Mouse (Mus musculus): Measurements from ENCODE around the gene Cenpi. TPM values are rescaled to one million over a fixed set of nuclear protein-coding genes. Genes with fewer than 3 reads are reported as not detected.

Cenpi gene
- polyA plus RNA-seq, 1 experiment from 2014 or later: 29.5 TPM

- WGBS: 68% methylated on average over 2 of the region's 2 CpGs
- ATAC-seq (ENCODE audit: low read depth): no peak
- H3K4me3 ChIP-seq (ENCODE audit: low read length): no peak overlapping the region
- no peak overlapping the region for H3K27ac ChIP-seq (ENCODE audit: low read length)
- no peaks in the 10 kb centered on the region for H3K4me1 ChIP-seq (replicated peaks; ENCODE audit: control insufficient read depth, insufficient read depth, low read length)
- no peaks in the 10 kb centered on the region; the same call in 1 of the 2 replicates for H3K36me3 ChIP-seq (ENCODE audit: control insufficient read depth, insufficient read depth, low read length)
- H3K4me2 ChIP-seq (ENCODE audit: low read depth, low read length): no peak overlapping the region
- no peaks in the 10 kb centered on the region for H3K9me3 ChIP-seq (ENCODE audit: control insufficient read depth, low read length)
- H3K9ac ChIP-seq (ENCODE audit: low read length): no peak overlapping the region
- no peaks in the 10 kb centered on the region for H3K27me3 ChIP-seq (ENCODE audit: control insufficient read depth, insufficient read depth, low read depth, low read length)
Measured at GRCm38 (mm10) chrX:134342735-134343134, 34.9 kb downstream of the Cenpi start.

GRCm38 (mm10) chrX:134350205-134350604 is 42.3 kb downstream of the Cenpi start:
- no peak for ATAC-seq (ENCODE audit: low read depth)
- no peak overlapping the region for H3K9ac ChIP-seq (ENCODE audit: low read length)
- WGBS: 67% methylated on average over 6 of the region's 6 CpGs

DNA sequence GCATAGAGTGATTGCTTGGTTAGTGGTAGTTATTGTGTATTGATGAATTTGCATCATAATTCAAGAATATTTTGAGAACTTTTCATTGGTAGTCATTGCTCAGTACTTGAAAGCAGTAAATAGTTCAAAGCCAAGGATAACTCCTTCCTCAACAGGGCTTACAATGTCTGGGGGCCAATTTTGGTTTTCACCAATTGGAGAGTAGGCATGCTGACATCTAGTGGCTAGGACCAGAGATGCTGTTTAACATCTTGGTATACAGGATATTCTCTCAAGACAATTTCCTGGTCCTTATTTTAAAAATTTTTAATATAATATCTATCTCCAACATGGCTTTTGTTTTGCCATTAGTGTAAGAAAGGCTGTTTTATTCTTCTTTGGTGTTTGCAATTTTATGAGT is 46.0 kb downstream of the Cenpi start:
- Histone ChIP-seq H3K36me3 (ENCODE audit: control insufficient read depth, insufficient read depth, low read length) (peaks cover 3% of the 10 kb centered on the region; the same call in 1 of the 2 replicates), H3K27ac (ENCODE audit: low read length) (no peak overlapping the region), H3K9ac (ENCODE audit: low read length) (no peak overlapping the region), H3K4me1 (replicated peaks; ENCODE audit: control insufficient read depth, insufficient read depth, low read length) (no peaks in the 10 kb centered on the region), H3K4me2 (ENCODE audit: low read depth, low read length) (no peak overlapping the region), H3K9me3 (ENCODE audit: control insufficient read depth, low read length) (no peaks in the 10 kb centered on the region), H3K4me3 (ENCODE audit: low read length) (no peak overlapping the region), H3K27me3 (ENCODE audit: control insufficient read depth, insufficient read depth, low read depth, low read length) (no peaks in the 10 kb centered on the region)
- ATAC-seq (ENCODE audit: low read depth): no peak

More at GRCm38 (mm10) chrX:134350205-134350604, 42.3 kb downstream of the Cenpi start:
- H3K27ac ChIP-seq (ENCODE audit: low read length): no peak overlapping the region
- no peaks in the 10 kb centered on the region for H3K4me1 ChIP-seq (replicated peaks; ENCODE audit: control insufficient read depth, insufficient read depth, low read length)
- H3K4me2 ChIP-seq (ENCODE audit: low read depth, low read length): no peak overlapping the region
- H3K27me3 ChIP-seq (ENCODE audit: control insufficient read depth, insufficient read depth, low read depth, low read length): no peaks in the 10 kb centered on the region
- H3K36me3 ChIP-seq (ENCODE audit: control insufficient read depth, insufficient read depth, low read length): peaks cover 3% of the 10 kb centered on the region; the same call in 1 of the 2 replicates
- H3K9me3 ChIP-seq (ENCODE audit: control insufficient read depth, low read length): no peaks in the 10 kb centered on the region
- no peak overlapping the region for H3K4me3 ChIP-seq (ENCODE audit: low read length)

DNA sequence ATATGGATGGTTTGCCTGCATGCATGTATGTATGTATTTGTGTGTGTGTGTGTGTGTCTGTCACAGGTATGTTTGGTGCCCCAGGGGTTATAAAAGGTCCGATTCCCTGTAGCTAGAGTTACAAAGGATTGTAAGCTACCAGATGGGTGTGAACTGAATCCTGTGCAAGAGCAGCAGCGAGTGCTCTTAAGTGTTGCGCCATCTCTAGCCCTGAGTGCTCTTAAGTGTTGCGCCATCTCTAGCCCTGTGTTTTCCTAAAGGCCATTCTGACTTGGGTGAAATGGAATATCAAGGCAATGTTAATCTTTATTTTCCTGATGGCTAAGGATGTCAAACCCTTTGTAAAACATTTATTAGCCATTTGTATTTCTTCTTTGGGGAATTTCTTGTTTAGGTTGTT is 51.5 kb downstream of the Cenpi start:
- Histone ChIP-seq H3K36me3 (ENCODE audit: control insufficient read depth, insufficient read depth, low read length) (0 out of 2 replicates have a peak, but pooled peaks cover 2% of the 10 kb centered on the region), H3K27ac (ENCODE audit: low read length) (no peak overlapping the region), H3K4me1 (replicated peaks; ENCODE audit: control insufficient read depth, insufficient read depth, low read length) (no peaks in the 10 kb centered on the region), H3K4me2 (ENCODE audit: low read depth, low read length) (no peak overlapping the region), H3K9ac (ENCODE audit: low read length) (no peak overlapping the region), H3K27me3 (ENCODE audit: control insufficient read depth, insufficient read depth, low read depth, low read length) (no peaks in the 10 kb centered on the region), H3K4me3 (ENCODE audit: low read length) (no peak overlapping the region), H3K9me3 (ENCODE audit: control insufficient read depth, low read length) (no peaks in the 10 kb centered on the region)
- peak; percentile 78 for ATAC-seq (ENCODE audit: low read depth)
- WGBS: 64% methylated on average over 4 of the region's 4 CpGs

- 89% methylated on average over 4 of the region's 4 CpGs for WGBS
- no peak overlapping the region for H3K27ac ChIP-seq (ENCODE audit: low read length)
- ATAC-seq (ENCODE audit: low read depth): no peak
Measured at GRCm38 (mm10) chrX:134362156-134362555, 54.3 kb downstream of the Cenpi start.

GRCm38 (mm10) chrX:134365421-134365820 is 57.5 kb downstream of the Cenpi start:
- Histone ChIP-seq H3K9ac (ENCODE audit: low read length) (no peak overlapping the region), H3K27me3 (ENCODE audit: control insufficient read depth, insufficient read depth, low read depth, low read length) (no peaks in the 10 kb centered on the region), H3K9me3 (ENCODE audit: control insufficient read depth, low read length) (no peaks in the 10 kb centered on the region), H3K36me3 (ENCODE audit: control insufficient read depth, insufficient read depth, low read length) (0 out of 2 replicates have a peak, but pooled peaks cover 2% of the 10 kb centered on the region), H3K4me3 (ENCODE audit: low read length) (no peak overlapping the region), H3K4me1 (replicated peaks; ENCODE audit: control insufficient read depth, insufficient read depth, low read length) (no peaks in the 10 kb centered on the region), H3K27ac (ENCODE audit: low read length) (no peak overlapping the region), H3K4me2 (ENCODE audit: low read depth, low read length) (no peak overlapping the region)
- 62% methylated on average over 1 of the region's 1 CpGs for WGBS
- no peak for ATAC-seq (ENCODE audit: low read depth)

More at GRCm38 (mm10) chrX:134362156-134362555, 54.3 kb downstream of the Cenpi start:
- no peaks in the 10 kb centered on the region for H3K9me3 ChIP-seq (ENCODE audit: control insufficient read depth, low read length)
- no peak overlapping the region for H3K4me3 ChIP-seq (ENCODE audit: low read length)
- no peak overlapping the region for H3K4me2 ChIP-seq (ENCODE audit: low read depth, low read length)
- 0 out of 2 replicates have a peak, but pooled peaks cover 2% of the 10 kb centered on the region for H3K36me3 ChIP-seq (ENCODE audit: control insufficient read depth, insufficient read depth, low read length)
- no peaks in the 10 kb centered on the region for H3K4me1 ChIP-seq (replicated peaks; ENCODE audit: control insufficient read depth, insufficient read depth, low read length)
- no peak overlapping the region for H3K9ac ChIP-seq (ENCODE audit: low read length)
- H3K27me3 ChIP-seq (ENCODE audit: control insufficient read depth, insufficient read depth, low read depth, low read length): no peaks in the 10 kb centered on the region

GRCm38 (mm10) chrX:134366547-134366946 is 58.7 kb downstream of the Cenpi start:
- Histone ChIP-seq H3K4me2 (ENCODE audit: low read depth, low read length) (no peak overlapping the region), H3K9ac (ENCODE audit: low read length) (no peak overlapping the region), H3K9me3 (ENCODE audit: control insufficient read depth, low read length) (no peaks in the 10 kb centered on the region), H3K36me3 (ENCODE audit: control insufficient read depth, insufficient read depth, low read length) (0 out of 2 replicates have a peak, but pooled peaks cover 2% of the 10 kb centered on the region), H3K27ac (ENCODE audit: low read length) (no peak overlapping the region), H3K4me3 (ENCODE audit: low read length) (no peak overlapping the region), H3K27me3 (ENCODE audit: control insufficient read depth, insufficient read depth, low read depth, low read length) (no peaks in the 10 kb centered on the region), H3K4me1 (replicated peaks; ENCODE audit: control insufficient read depth, insufficient read depth, low read length) (no peaks in the 10 kb centered on the region)
- peak; percentile 73 for ATAC-seq (ENCODE audit: low read depth)
- WGBS: 68% methylated on average over 3 of the region's 3 CpGs

- no peaks in the 10 kb centered on the region for H3K9me3 ChIP-seq (ENCODE audit: control insufficient read depth, low read length)
Measured at GRCm38 (mm10) chrX:134371279-134371678, 63.4 kb downstream of the Cenpi start.

GRCm38 (mm10) chrX:134374190-134374589 is 66.3 kb downstream of the Cenpi start:
- Histone ChIP-seq H3K4me2 (ENCODE audit: low read depth, low read length) (no peak overlapping the region), H3K4me3 (ENCODE audit: low read length) (no peak overlapping the region), H3K27me3 (ENCODE audit: control insufficient read depth, insufficient read depth, low read depth, low read length) (no peaks in the 10 kb centered on the region)

More at GRCm38 (mm10) chrX:134371279-134371678, 63.4 kb downstream of the Cenpi start:
- no peak overlapping the region for H3K4me3 ChIP-seq (ENCODE audit: low read length)
- H3K27me3 ChIP-seq (ENCODE audit: control insufficient read depth, insufficient read depth, low read depth, low read length): no peaks in the 10 kb centered on the region
- no peak overlapping the region for H3K4me2 ChIP-seq (ENCODE audit: low read depth, low read length)
- H3K36me3 ChIP-seq (ENCODE audit: control insufficient read depth, insufficient read depth, low read length): no peaks in the 10 kb centered on the region
- no peak for ATAC-seq (ENCODE audit: low read depth)
- no peak overlapping the region for H3K27ac ChIP-seq (ENCODE audit: low read length)
- WGBS: 14% methylated on average over 2 of the region's 2 CpGs
- no peak overlapping the region for H3K9ac ChIP-seq (ENCODE audit: low read length)
- no peaks in the 10 kb centered on the region for H3K4me1 ChIP-seq (replicated peaks; ENCODE audit: control insufficient read depth, insufficient read depth, low read length)

GRCm38 (mm10) chrX:134384896-134385295 is 77.0 kb downstream of the Cenpi start:
- Histone ChIP-seq H3K4me1 (replicated peaks; ENCODE audit: control insufficient read depth, insufficient read depth, low read length) (no peaks in the 10 kb centered on the region), H3K4me3 (ENCODE audit: low read length) (no peak overlapping the region), H3K27me3 (ENCODE audit: control insufficient read depth, insufficient read depth, low read depth, low read length) (no peaks in the 10 kb centered on the region), H3K9ac (ENCODE audit: low read length) (no peak overlapping the region), H3K27ac (ENCODE audit: low read length) (no peak overlapping the region), H3K36me3 (ENCODE audit: control insufficient read depth, insufficient read depth, low read length) (no peaks in the 10 kb centered on the region), H3K9me3 (ENCODE audit: control insufficient read depth, low read length) (no peaks in the 10 kb centered on the region), H3K4me2 (ENCODE audit: low read depth, low read length) (no peak overlapping the region)
- no peak for ATAC-seq (ENCODE audit: low read depth)
- 54% methylated on average over 6 of the region's 6 CpGs for WGBS

More at GRCm38 (mm10) chrX:134374190-134374589, 66.3 kb downstream of the Cenpi start:
- H3K9me3 ChIP-seq (ENCODE audit: control insufficient read depth, low read length): no peaks in the 10 kb centered on the region
- H3K27ac ChIP-seq (ENCODE audit: low read length): no peak overlapping the region
- H3K36me3 ChIP-seq (ENCODE audit: control insufficient read depth, insufficient read depth, low read length): no peaks in the 10 kb centered on the region
- 57% methylated on average over 1 of the region's 1 CpGs for WGBS
- no peaks in the 10 kb centered on the region for H3K4me1 ChIP-seq (replicated peaks; ENCODE audit: control insufficient read depth, insufficient read depth, low read length)
- H3K9ac ChIP-seq (ENCODE audit: low read length): no peak overlapping the region
- ATAC-seq (ENCODE audit: low read depth): no peak
